Mouse (Mus musculus): Measurements from ENCODE around the gene Kalrn. TPM values are rescaled to one million over a fixed set of nuclear protein-coding genes. Genes with fewer than 3 reads are reported as not detected.

Gene Kalrn
- polyA plus RNA-seq, 1 experiment from 2014 or later, result 23.0 TPM

GRCm38 (mm10) chr16:34471441-34471840 is 101.9 kb downstream of the Kalrn start:
- Histone ChIP-seq H3K4me2 (no peak overlapping the region), H3K36me3 (ENCODE audit: control insufficient read depth, insufficient read depth, low read length) (no peaks in the 10 kb centered on the region), H3K9ac (ENCODE audit: low read depth, low read length) (no peak overlapping the region), H3K9me3 (replicated peaks; ENCODE audit: control insufficient read depth, low read length) (no peaks in the 10 kb centered on the region), H3K4me3 (ENCODE audit: low read depth, low read length) (no peak overlapping the region), H3K27ac (ENCODE audit: low read depth, low read length) (no peak overlapping the region), H3K4me1 (ENCODE audit: control insufficient read depth, insufficient read depth, low read length) (peaks cover 60% of the 10 kb centered on the region), H3K27me3 (ENCODE audit: control insufficient read depth, insufficient read depth, low read length) (no peaks in the 10 kb centered on the region)
- WGBS (ENCODE audit: insufficient replicate concordance), result 62% methylated on average over 4 of the region's 4 CpGs
- ATAC-seq (replicated peaks; ENCODE audit: insufficient number of reproducible peaks, low FRiP score, low TSS enrichment), result no peak

GRCm38 (mm10) chr16:34470343-34470742 is 103.0 kb downstream of the Kalrn start:
- 69% methylated on average over 5 of the region's 5 CpGs for WGBS (ENCODE audit: insufficient replicate concordance)
- no peaks in the 10 kb centered on the region for H3K27me3 ChIP-seq (ENCODE audit: control insufficient read depth, insufficient read depth, low read length)
- peak overlapping the region; percentile 57; the same call in 1 of the 2 replicates for H3K27ac ChIP-seq (ENCODE audit: low read depth, low read length)
- no peaks in the 10 kb centered on the region for H3K36me3 ChIP-seq (ENCODE audit: control insufficient read depth, insufficient read depth, low read length)
- H3K4me1 ChIP-seq (ENCODE audit: control insufficient read depth, insufficient read depth, low read length), result peaks cover 60% of the 10 kb centered on the region
- H3K9ac ChIP-seq (ENCODE audit: low read depth, low read length), result no peak overlapping the region
- no peak for ATAC-seq (replicated peaks; ENCODE audit: insufficient number of reproducible peaks, low FRiP score, low TSS enrichment)
- no peaks in the 10 kb centered on the region for H3K9me3 ChIP-seq (replicated peaks; ENCODE audit: control insufficient read depth, low read length)
- no peak overlapping the region for H3K4me2 ChIP-seq
- no peak overlapping the region for H3K4me3 ChIP-seq (ENCODE audit: low read depth, low read length)

- Histone ChIP-seq H3K4me3 (ENCODE audit: low read depth, low read length) (no peak overlapping the region), H3K9ac (ENCODE audit: low read depth, low read length) (no peak overlapping the region), H3K4me1 (ENCODE audit: control insufficient read depth, insufficient read depth, low read length) (peaks cover 57% of the 10 kb centered on the region), H3K27ac (ENCODE audit: low read depth, low read length) (peak overlapping the region; percentile 57), H3K36me3 (ENCODE audit: control insufficient read depth, insufficient read depth, low read length) (no peaks in the 10 kb centered on the region), H3K4me2 (peak overlapping the region; percentile 36), H3K27me3 (ENCODE audit: control insufficient read depth, insufficient read depth, low read length) (no peaks in the 10 kb centered on the region), H3K9me3 (replicated peaks; ENCODE audit: control insufficient read depth, low read length) (no peaks in the 10 kb centered on the region)
- 0 out of 2 replicates have a peak, but pooled peaks have one; percentile 55 for ATAC-seq (replicated peaks; ENCODE audit: insufficient number of reproducible peaks, low FRiP score, low TSS enrichment)
- 41% methylated on average over 8 of the region's 8 CpGs for WGBS (ENCODE audit: insufficient replicate concordance)
These were observed 104.0 kb downstream of the Kalrn start for GRCm38 (mm10) chr16:34469277-34469868.

- Histone ChIP-seq H3K4me2 (no peak overlapping the region; the same call in 1 of the 2 replicates), H3K9ac (ENCODE audit: low read depth, low read length) (no peak overlapping the region), H3K27me3 (ENCODE audit: control insufficient read depth, insufficient read depth, low read length) (no peaks in the 10 kb centered on the region), H3K27ac (ENCODE audit: low read depth, low read length) (0 out of 2 replicates have a peak overlapping the region, but pooled peaks have one; percentile 35), H3K36me3 (ENCODE audit: control insufficient read depth, insufficient read depth, low read length) (no peaks in the 10 kb centered on the region), H3K4me3 (ENCODE audit: low read depth, low read length) (no peak overlapping the region), H3K4me1 (ENCODE audit: control insufficient read depth, insufficient read depth, low read length) (peaks cover 37% of the 10 kb centered on the region), H3K9me3 (replicated peaks; ENCODE audit: control insufficient read depth, low read length) (no peaks in the 10 kb centered on the region)
- no peak for ATAC-seq (replicated peaks; ENCODE audit: insufficient number of reproducible peaks, low FRiP score, low TSS enrichment)
- WGBS (ENCODE audit: insufficient replicate concordance), result 21% methylated on average over 4 of the region's 4 CpGs
These were observed 106.7 kb downstream of the Kalrn start for GRCm38 (mm10) chr16:34466649-34467048.

GRCm38 (mm10) chr16:34456314-34456713 is 117.0 kb downstream of the Kalrn start:
- no peaks in the 10 kb centered on the region for H3K9me3 ChIP-seq (replicated peaks; ENCODE audit: control insufficient read depth, low read length)
- 31% methylated on average over 7 of the region's 7 CpGs for WGBS (ENCODE audit: insufficient replicate concordance)
- H3K9ac ChIP-seq (ENCODE audit: low read depth, low read length), result no peak overlapping the region
- H3K27ac ChIP-seq (ENCODE audit: low read depth, low read length), result peak overlapping the region; percentile 38
- peaks cover 16% of the 10 kb centered on the region for H3K4me1 ChIP-seq (ENCODE audit: control insufficient read depth, insufficient read depth, low read length)
- H3K4me2 ChIP-seq, result no peak overlapping the region
- ATAC-seq (replicated peaks; ENCODE audit: insufficient number of reproducible peaks, low FRiP score, low TSS enrichment), result peak; percentile 59; the same call in 1 of the 2 replicates
- no peak overlapping the region for H3K4me3 ChIP-seq (ENCODE audit: low read depth, low read length)
- H3K27me3 ChIP-seq (ENCODE audit: control insufficient read depth, insufficient read depth, low read length), result no peaks in the 10 kb centered on the region
- H3K36me3 ChIP-seq (ENCODE audit: control insufficient read depth, insufficient read depth, low read length), result no peaks in the 10 kb centered on the region

- Histone ChIP-seq H3K9me3 (replicated peaks; ENCODE audit: control insufficient read depth, low read length) (no peaks in the 10 kb centered on the region), H3K4me1 (ENCODE audit: control insufficient read depth, insufficient read depth, low read length) (peaks cover 11% of the 10 kb centered on the region), H3K9ac (ENCODE audit: low read depth, low read length) (no peak overlapping the region), H3K27ac (ENCODE audit: low read depth, low read length) (no peak overlapping the region), H3K36me3 (ENCODE audit: control insufficient read depth, insufficient read depth, low read length) (no peaks in the 10 kb centered on the region), H3K4me3 (ENCODE audit: low read depth, low read length) (no peak overlapping the region), H3K27me3 (ENCODE audit: control insufficient read depth, insufficient read depth, low read length) (no peaks in the 10 kb centered on the region), H3K4me2 (no peak overlapping the region)
- ATAC-seq (replicated peaks; ENCODE audit: insufficient number of reproducible peaks, low FRiP score, low TSS enrichment), result no peak
- 70% methylated on average over 7 of the region's 7 CpGs for WGBS (ENCODE audit: insufficient replicate concordance)
These were observed 127.7 kb downstream of the Kalrn start for GRCm38 (mm10) chr16:34445666-34446065.

- Histone ChIP-seq H3K36me3 (ENCODE audit: control insufficient read depth, insufficient read depth, low read length) (no peaks in the 10 kb centered on the region), H3K4me3 (ENCODE audit: low read depth, low read length) (no peak overlapping the region), H3K27me3 (ENCODE audit: control insufficient read depth, insufficient read depth, low read length) (no peaks in the 10 kb centered on the region), H3K4me1 (ENCODE audit: control insufficient read depth, insufficient read depth, low read length) (peaks cover 20% of the 10 kb centered on the region), H3K4me2 (no peak overlapping the region), H3K9me3 (replicated peaks; ENCODE audit: control insufficient read depth, low read length) (no peaks in the 10 kb centered on the region), H3K27ac (ENCODE audit: low read depth, low read length) (peak overlapping the region; percentile 78; the same call in 1 of the 2 replicates), H3K9ac (ENCODE audit: low read depth, low read length) (no peak overlapping the region)
- WGBS (ENCODE audit: insufficient replicate concordance), result 62% methylated on average over 2 of the region's 2 CpGs
- no peak for ATAC-seq (replicated peaks; ENCODE audit: insufficient number of reproducible peaks, low FRiP score, low TSS enrichment)
These were observed 131.6 kb downstream of the Kalrn start for GRCm38 (mm10) chr16:34441704-34442103.

GRCm38 (mm10) chr16:34440994-34441414 is 132.3 kb downstream of the Kalrn start:
- Histone ChIP-seq H3K4me3 (ENCODE audit: low read depth, low read length) (no peak overlapping the region), H3K36me3 (ENCODE audit: control insufficient read depth, insufficient read depth, low read length) (no peaks in the 10 kb centered on the region), H3K4me1 (ENCODE audit: control insufficient read depth, insufficient read depth, low read length) (peaks cover 20% of the 10 kb centered on the region), H3K9me3 (replicated peaks; ENCODE audit: control insufficient read depth, low read length) (no peaks in the 10 kb centered on the region), H3K4me2 (0 out of 2 replicates have a peak overlapping the region, but pooled peaks have one; percentile 16), H3K27me3 (ENCODE audit: control insufficient read depth, insufficient read depth, low read length) (no peaks in the 10 kb centered on the region), H3K27ac (ENCODE audit: low read depth, low read length) (peak overlapping the region; percentile 78), H3K9ac (ENCODE audit: low read depth, low read length) (no peak overlapping the region)
- peak; percentile 77 for ATAC-seq (replicated peaks; ENCODE audit: insufficient number of reproducible peaks, low FRiP score, low TSS enrichment)
- WGBS (ENCODE audit: insufficient replicate concordance), result 21% methylated on average over 4 of the region's 4 CpGs

Data from heart, embryonic 11.5 days (tissue).